Mouse (Mus musculus) ES-CJ7 (cell line): ENCODE results near the gene Ttc28.

Source experiments
- DNase-seq: peaks from one replicate; pipeline ENCODE4 v3.0.0; 2011; ENCODE audit warnings: low read depth, low spot score

Gene Ttc28

DNA sequence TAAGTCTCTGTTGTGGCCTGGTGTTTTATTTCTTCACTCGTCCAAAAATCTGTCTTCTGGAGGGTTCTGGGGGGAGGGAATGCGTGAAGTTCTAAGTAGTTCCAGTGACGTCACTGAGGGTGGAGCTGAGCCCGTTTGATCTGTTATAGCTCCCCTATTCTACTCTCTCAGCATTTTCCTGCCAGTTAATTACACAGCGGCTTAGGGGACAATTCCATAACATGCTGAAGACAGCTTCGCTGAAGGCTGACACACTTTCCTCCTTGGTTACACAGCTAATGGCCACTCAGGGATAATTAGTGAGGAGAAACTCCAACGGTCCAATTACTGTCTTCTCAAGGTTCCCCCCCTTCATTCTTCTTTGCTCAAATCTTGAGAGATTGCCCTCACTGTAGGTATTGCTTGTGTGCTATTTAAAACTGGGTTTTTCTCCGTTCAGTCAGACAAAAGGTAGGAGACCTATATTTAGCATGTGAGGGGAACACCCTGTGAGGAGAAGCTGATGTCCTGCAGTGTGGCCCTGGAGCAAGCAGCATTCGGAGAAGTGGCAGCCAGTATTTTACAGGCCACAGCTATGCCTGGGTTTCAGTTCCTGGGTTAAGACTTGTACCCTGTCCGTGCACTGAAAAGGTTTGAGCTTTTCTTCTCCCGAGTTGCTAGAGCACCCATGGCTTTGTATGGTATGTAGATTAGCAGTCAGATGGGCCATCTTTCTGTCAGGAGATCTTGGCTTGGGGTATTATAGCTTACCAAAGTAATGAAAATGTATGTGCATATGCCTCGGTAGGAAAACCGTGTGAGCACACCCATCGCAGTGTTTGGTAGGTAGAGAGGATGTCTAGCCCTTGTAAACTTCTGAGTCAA lies 126.9 kb downstream of the Ttc28 start:
- DNase-seq: no peak

DNA sequence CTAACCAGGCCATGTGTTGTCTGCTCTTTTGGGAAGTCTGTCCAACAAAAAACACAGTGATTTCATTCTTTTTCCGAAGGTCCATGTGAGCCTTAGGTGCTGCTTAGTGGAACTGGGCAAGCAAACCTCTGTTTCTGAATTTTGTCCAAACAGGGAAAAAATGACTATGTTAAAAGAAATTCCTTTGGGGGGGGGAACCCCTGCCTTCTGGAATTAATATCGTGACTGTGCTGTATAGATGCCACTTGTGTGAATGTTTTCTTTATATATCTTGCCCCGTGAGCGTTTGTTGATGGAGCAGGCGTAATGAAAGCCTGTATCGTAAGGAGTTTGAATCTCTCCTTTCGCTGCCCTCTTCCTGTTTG lies 127.5 kb downstream of the Ttc28 start:
- no peak for DNase-seq

DNA sequence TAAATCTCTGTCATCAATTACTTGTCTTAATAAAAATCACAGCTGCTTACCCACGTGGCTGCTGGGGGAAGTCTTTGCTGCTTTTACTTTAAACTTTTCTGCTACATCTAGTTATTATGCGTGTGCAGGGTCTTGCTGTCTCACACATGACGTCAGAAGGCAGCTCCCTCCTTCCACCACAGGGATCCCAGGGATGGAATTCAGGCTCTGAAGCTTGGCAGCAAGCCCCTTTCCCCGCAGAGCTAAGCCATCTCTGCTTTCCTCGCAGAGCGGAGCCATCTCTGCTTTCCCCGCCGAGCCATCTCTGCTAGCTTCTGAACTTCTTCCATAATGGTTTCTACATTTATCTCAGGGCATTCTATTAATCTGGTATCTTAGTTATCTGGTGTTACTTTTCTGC lies 128.3 kb downstream of the Ttc28 start:
- DNase-seq: no peak

DNA sequence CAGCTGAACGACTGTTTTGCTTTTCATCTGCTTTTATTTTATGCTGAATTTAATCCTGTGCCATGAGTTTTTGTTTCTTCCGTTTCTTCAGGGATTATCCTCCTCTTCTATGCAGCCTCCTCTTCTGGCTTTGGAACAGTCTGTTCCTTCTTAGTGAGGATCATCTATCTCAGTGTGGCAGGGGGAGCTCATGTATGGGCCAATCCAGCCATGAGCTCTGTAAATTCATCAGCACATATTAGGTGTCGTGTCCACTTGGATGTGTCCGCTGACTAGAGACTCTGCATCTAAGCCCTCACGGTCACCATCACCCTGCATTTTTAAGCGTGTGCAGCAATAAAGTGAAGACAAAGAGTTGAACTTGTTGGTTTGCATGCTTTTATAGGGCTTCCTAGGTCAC lies 128.8 kb downstream of the Ttc28 start:
- no peak for DNase-seq

DNA sequence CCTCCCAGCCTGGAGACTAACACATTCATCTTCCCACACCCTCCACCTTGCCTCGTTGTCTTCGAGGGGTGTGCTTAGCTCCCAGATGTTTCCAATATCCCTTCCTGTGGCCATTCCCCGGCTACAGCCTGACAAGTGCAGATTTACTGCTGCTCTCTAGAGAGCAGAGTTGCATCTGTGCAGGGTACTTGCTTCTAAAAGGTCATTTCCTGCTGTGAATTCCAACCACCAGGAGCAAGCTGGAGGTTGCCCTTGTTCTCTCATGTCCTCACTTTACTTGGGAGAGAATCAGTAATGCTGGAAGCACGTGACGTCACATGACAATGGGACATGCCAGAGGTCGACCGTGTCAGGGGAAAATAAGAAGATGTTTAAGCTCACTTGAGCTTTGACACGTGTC lies 131.7 kb downstream of the Ttc28 start:
- DNase-seq: no peak

DNA sequence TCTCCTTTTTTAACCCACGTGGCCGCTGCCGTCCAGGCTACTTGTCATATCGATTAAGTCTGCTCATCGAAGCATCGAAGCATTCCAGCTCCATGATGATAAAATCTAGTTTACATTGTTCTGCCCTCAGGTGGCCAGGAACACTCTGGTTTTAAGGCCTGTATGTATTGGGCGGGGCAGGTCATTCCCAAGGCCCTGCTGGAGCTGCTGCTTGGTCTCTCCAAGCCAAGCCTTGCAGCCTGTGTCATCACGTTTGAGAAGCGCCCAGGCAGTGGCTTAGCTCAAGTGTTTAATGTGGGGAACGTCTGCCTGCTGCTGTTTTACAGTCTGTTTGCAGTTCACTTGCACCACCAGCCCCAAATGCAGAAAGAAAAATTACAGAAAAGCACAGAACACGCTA lies 132.5 kb downstream of the Ttc28 start:
- DNase-seq: no peak

DNA sequence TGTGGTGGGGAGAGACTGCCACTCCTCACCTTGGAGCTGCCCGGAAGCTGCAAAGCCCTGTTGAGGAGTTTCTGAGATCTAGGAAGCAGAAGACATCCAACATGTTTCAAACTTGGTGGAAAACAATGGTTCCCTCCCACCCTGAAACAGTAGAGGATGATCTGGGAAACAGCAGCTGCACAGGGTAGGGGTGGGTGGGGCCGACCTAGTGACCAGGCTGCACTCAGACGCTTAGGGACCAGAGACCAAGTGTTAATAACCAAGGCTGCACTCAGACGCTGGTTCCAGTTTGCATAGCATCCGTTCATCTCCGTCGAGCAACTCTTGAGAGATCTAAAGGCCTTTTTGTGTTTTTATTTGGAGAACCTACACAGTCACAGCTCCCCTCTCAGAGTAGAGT lies 133.0 kb downstream of the Ttc28 start:
- DNase-seq: no peak

DNA sequence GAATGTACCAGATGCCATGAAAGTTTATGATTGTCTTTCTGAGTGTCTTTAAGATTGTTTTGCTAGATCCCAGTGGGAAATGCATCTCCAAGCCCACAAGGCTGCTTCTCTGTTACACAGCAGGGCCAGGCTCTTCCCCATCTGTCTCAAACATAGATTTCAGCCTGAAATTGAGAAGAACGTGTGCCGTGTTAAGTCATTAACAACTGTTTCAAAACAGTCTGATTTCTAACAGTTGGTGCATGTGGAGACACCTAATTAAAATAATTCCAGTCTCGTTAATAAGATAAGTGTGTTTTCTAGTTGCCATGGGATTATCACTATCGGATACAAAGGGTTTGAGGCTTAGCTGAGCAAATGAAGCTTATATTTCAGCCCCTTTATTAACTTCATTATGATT lies 135.4 kb downstream of the Ttc28 start:
- DNase-seq: no peak

DNA sequence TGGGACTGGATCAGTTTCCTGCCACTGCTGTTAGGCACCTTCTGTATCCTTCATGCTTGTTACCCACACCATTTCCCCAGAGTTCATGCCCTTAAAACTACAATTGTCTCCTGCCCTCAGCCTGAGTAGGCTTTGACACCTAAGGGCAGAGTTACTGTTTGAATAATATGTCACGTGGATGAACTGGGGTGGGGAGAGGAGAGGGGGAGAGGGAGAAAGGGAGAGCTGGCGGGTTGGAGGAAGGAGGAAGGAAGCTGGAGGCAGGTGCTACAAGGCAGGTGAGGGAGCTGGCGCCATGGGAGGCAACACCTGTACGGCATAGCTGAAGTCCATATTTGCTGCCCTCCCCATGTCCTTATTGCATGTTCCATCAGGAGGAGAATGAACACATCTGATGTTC lies 137.7 kb downstream of the Ttc28 start:
- DNase-seq: no peak

DNA sequence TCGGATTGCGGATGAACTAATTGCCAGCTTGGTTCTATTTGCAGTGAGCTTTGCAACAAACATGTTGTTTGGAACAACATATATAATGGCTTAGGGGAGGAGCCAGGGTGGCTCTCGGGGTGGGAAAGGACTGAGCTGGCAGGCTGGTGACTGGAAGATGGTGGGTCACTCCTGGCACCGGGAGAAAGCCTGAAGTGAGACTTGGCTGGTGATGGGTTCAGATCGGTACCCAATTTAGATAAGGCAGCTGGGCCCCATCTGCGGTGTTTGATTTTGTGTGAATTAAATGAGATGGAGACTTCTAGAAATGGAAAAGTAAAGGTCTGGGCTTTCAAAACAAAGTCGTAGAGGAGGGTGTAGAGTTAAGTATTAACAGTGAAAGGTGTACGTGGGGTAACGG lies 142.7 kb downstream of the Ttc28 start:
- no peak for DNase-seq

DNA sequence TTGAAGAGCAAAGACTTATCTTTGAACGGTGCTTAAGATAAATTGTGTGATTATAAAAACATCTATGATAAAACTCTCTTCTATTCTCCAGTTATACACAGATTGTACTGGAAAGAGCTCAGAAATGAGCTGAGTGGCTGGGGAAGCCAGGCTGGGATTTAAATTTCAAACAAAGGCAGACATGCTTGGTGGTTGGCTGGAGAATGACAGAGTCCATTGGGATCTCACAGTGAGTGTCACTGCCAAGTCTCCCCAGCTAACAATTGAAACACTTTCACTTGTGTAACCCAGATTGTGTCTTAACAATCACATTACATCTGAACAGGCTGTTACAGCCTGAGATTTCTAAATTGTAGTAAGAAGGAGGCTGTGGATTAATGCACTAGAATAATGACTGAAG lies 143.3 kb downstream of the Ttc28 start:
- no peak for DNase-seq

DNA sequence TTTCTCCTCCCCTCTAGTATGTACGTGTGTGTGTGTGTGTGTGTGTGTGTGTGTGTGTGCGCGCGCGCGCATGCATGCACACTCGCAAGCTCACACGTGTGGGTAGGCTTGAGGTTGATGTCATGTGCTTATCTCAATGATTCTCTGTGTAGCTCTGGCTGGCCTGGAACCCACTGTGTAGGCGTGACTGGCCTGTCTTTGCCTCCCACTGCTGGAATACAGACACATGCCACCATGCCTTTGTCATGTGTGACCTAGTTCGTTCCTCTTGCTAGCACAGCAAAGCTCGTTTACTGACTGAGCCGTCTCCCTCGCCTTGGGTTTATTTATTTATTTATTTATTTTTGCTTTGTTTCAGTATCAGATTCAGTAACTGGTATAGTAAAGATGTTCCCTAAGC lies 145.0 kb downstream of the Ttc28 start:
- DNase-seq: no peak

DNA sequence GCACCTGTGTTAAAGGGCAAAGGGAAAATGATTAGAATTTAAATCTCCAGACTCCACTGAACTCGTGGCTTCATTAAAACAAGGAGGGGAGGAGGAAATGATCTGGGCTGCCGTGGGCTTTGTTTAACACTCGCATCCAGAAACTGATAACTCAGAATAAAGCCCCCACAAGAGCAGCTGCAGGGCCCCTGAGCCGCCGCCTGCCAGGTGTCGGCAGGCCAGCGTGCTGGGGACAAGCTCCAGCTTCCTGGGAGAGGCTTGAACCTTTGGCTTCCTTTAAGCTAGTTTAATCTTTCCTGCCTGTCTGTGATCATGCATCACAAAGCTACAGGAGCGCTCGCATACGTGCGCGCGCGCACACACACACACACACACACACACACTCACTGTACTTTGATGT lies 145.9 kb downstream of the Ttc28 start:
- no peak for DNase-seq

DNA sequence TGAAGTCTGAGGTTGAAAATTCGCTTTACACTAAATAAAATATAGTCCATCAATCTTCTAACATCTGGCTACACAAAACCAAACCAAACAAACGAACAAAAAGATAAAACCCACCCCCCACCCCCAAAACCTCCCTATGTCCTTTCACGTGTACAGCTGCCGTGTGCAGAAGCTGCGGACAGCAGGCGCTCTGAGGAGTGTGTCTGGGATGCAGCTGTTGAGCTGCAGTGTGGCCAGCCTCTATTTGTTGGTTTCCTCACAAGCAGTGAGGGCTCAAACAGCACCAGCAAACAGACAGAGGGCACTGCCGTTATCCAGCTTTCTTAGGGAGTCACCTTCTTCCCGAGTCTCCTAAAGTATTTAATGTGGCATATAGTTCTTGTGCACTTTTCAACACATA lies 146.6 kb downstream of the Ttc28 start:
- no peak for DNase-seq

DNA sequence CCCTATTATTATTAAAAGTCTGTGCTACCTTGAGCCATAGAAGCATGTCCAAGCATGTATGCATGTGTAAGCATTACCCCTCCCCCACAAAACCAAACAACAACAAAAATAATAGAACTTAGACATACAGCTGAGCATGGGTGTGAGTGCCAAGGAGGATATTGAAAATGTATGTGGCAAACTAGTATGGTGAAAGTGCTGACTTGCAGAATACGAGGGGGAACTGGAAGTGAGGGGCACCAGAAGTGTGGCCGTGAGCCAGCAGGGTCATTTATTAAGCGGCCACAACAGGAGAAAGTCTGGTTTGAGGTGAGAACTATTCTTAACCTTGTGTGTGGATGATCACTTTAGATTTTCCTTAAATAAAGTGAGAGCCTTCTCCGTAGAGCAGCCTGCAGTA lies 148.7 kb downstream of the Ttc28 start:
- no peak for DNase-seq

DNA sequence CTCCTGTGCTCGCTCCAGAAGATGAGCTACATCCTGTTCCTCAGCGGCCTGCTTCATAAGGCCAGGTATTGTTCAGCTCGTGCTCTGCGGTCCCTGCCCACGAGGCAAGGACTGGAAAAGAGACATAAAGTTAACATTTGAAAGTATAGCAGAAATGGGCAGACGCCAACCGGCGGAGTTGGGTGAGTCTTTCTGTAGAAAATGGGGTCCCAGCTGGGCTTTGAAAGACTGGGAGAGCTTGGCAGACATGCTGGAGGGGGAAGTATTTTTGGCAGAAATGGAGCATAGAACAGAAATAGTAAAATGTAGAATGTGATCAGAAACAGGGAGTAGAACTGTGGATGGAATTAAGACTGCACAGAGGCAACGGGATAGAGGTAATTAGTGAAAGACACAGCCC lies 149.3 kb downstream of the Ttc28 start:
- no peak for DNase-seq

DNA sequence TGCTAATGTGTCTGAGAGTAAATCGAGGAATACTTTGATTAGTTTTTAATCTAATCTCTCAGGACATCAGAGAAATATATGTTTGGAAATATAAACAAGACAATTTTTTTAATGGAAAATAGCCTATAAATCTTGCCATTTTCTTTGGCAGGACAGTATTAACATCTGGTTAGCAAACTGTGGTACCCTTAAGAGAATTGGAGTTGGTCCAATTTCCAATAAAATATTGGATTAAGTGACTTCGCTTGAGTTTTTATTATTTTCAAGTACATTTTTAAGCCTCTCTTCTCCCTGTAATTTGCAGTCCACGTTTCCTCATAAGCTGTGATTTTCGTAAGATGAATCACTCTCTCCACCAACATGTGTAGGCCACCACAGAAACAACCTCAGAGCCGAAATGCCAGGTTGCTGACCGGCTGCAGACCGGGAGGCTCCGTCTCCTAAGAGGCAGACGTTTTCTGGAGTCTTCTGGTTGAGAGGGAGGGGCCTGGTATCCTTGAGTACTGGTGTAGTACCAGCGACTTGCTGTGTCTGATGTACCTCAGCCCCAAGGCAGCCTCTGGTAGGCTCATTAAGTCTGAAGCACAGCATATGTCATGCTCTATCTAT lies 153.2 kb downstream of the Ttc28 start:
- no peak for DNase-seq

DNA sequence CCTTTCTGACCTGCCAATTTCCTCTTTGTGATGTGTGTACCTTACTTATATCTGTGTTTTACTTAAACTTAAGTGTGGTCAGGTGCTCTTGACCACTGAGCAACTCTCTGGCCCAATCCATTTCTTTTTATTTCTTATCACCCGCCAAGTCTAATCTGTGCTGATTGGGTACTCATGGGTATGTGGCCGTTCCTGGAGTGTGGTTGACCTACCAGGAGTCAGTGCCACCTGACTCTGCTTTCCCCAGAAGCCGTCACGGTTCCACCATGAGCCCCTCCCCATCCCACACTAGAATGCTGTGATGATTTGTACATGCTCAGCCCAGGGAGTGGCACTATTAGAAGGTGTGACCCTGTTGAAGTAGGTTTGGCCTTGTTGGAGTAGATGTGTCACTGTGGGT lies 153.9 kb downstream of the Ttc28 start:
- DNase-seq: no peak

DNA sequence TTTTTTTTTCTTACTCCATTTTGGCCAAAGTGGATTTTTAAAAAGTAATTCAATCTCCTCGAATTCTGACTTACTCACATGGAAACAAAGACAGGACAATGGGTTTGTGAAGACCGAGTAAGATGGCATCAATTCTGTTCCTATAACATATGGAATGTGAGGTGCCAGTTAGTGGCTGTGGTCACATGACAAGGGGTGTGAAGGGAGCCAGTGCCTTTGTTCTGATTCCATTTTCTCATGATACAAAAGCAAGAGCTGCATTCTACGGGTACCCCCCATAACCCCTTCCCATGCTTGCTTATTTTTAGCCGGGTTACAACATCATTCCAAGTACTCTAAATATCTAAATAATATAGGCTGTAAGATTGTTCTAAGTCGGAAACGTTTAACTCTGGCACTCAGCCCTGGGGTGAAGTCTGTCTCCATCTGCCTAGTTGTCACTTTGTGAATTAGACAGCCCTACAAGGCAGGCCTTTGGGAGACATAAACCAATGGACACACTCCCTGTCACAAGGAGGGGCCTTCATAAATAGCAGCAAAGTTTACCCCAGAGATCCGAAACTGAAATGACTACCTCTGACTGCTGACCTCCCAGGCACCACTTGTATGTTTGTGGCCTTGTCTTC lies 157.6 kb downstream of the Ttc28 start:
- DNase-seq: no peak

DNA sequence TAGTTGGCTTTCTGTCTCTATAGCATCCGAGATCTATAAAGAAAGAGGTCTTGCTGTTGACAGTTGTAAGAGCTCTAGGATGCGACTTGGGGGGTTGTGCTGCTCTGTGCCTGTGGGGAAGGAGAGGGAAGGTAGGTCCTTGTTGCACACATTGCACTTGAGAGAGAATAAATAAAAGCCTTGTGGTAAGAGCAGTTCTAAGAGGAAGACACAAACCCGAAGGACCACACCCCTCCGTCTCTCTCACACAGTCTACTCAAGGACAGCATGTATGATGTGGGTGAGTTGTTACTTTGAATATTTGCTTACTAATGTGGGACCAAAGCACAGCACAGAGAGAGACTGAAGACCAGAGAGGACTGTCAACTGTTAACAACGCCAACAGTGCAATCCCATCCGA lies 160.2 kb downstream of the Ttc28 start:
- no peak for DNase-seq

DNA sequence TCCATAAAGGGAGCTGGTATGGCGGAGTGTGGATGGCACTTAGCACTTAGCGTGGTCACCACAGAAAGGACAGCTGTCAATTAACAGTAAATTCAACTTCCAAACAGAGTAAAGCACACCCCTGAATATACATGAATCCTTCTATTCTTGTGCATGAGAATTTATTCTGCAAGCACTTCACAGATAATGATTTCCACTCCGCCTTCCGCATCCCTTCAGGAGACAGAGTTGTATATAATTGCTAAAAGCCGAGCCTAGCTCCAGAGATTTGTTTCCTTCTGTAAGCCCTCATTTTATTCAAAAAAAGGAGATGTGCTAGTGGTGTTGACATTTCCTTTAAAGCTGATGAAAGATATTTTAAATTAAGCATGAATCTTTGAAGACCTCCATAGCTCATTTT lies 162.3 kb downstream of the Ttc28 start:
- DNase-seq: no peak

DNA sequence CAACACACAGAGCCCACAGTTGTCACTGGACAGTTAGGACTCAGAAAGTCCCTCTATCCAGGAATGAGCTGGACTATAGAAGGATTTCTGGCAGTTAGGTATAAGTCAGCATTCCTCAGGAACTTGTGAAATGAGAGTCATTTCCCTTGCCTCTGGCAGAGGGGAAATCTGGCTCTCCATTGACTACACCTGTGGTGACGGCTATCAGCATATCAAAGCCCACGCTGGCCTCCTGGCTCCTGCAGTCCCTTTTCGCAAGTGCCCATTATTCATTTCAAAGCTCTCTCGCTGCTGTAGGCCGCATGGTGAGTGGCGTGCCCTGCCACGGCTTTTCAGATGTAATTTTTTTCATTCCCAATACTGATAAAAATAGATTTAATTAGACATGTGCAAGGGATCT lies 164.6 kb downstream of the Ttc28 start:
- DNase-seq: peak; percentile 70

DNA sequence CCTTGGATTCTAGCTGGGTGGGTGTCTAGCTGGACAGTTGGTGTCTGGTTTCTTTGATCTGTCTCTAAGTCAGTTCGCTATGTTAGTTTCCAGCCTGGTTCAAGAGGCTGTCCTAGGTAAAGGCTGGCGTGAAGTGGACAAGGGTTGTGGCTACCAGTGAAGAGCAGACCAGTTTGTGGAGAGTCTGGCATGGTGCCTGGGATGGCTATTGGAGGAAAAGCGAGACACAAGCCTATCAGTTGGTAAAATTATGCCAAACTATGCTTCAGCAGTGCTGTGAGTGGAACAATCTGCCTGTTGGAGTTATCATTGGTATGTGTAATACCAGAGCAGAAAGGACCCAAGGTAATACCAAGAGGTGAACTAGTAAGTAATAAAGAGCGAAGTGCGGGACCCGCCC lies 166.8 kb downstream of the Ttc28 start:
- DNase-seq: no peak
